Mouse (Mus musculus) left cerebral cortex, postnatal 4 days (tissue): ENCODE data around the gene Sclt1. TPM values are rescaled to one million over a fixed set of nuclear protein-coding genes. Genes with fewer than 3 reads are reported as not detected.
A peak's percentile ranks its signal among the peaks of the same experiment; 100 is the strongest.

ENCODE experiments used
- DNase-seq: peaks from one replicate; pipeline ENCODE4 v3.0.0-alpha.2; 2022
- intact Hi-C: fragments of 180-260 bp; cut with DNase I; formaldehyde crosslinking; loops from one replicate; pipeline ENCODE4 v1.15.1; 2025
- total RNA-seq, 2 experiments: library from RNA; stranded (reverse); gene quantifications; 2 replicates each; pipeline ENCODE4 v1.2.3; 2021

Sclt1 gene
- total RNA-seq, 2 experiments from 2014 or later, result 18.7 to 20.4 TPM

- intact Hi-C loops, result no loop called here
- no peak for DNase-seq
Observed at GRCm38 (mm10) chr3:41588495-41588894, 153.8 kb downstream of the Sclt1 start.

- intact Hi-C loops, result no loop called here
- DNase-seq, result no peak
Observed at GRCm38 (mm10) chr3:41587588-41587987, 154.7 kb downstream of the Sclt1 start.

GRCm38 (mm10) chr3:41586917-41587316 lies 155.4 kb downstream of the Sclt1 start:
- intact Hi-C loops, result no loop called here
- DNase-seq, result no peak

- DNase-seq, result no peak
- intact Hi-C loops, result no loop called here
Observed at GRCm38 (mm10) chr3:41586330-41586729, 156.0 kb downstream of the Sclt1 start.

- intact Hi-C loops, result no loop called here
- no peak for DNase-seq
Observed at GRCm38 (mm10) chr3:41585548-41585947, 156.8 kb downstream of the Sclt1 start.

- intact Hi-C loops, result no loop called here
- DNase-seq, result peak; percentile 80
Observed at GRCm38 (mm10) chr3:41583621-41584020, 158.7 kb downstream of the Sclt1 start.

GRCm38 (mm10) chr3:41583092-41583491 lies 159.2 kb downstream of the Sclt1 start:
- intact Hi-C loops, result no loop called here
- DNase-seq, result peak; percentile 57

- no peak for DNase-seq
- intact Hi-C loops, result no loop called here
Observed at GRCm38 (mm10) chr3:41582256-41582655, 160.1 kb downstream of the Sclt1 start.

GRCm38 (mm10) chr3:41581436-41581835 lies 160.9 kb downstream of the Sclt1 start:
- intact Hi-C loops, result no loop called here
- no peak for DNase-seq

GRCm38 (mm10) chr3:41580401-41581323 lies 161.7 kb downstream of the Sclt1 start:
- intact Hi-C loops, result no loop called here
- no peak for DNase-seq

GRCm38 (mm10) chr3:41579873-41580272 lies 162.4 kb downstream of the Sclt1 start:
- no peak for DNase-seq
- intact Hi-C loops, result no loop called here

GRCm38 (mm10) chr3:41577240-41577639 lies 165.1 kb downstream of the Sclt1 start:
- intact Hi-C loops, result no loop called here
- no peak for DNase-seq

Other genes with a start within 250 kb of the Sclt1 start
- 10 to 100 TPM; 29.0 to 29.4 TPM for gene Jade1, start 186.8 kb downstream of the Sclt1 start, total RNA-seq
- gene D3Ertd751e, start 97 bp upstream of the Sclt1 start, total RNA-seq, result 1 to 10 TPM; 4.6 to 5.8 TPM